Mouse (Mus musculus) testis, postnatal 10 days (tissue): ENCODE results near the gene Bmp8a.
"Not testable (repeated sequence)": the region's sequence is repeated elsewhere in the genome, so short reads cannot be mapped to it uniquely, and the experiment has no call there.

Source experiments
- DNase-seq: peaks from one replicate; pipeline ENCODE4 v3.0.0; 2021; ENCODE audit warnings: low spot score

Gene Bmp8a

GRCm38 (mm10) chr4:123331326-123331725 is 11.7 kb downstream of the Bmp8a start:
- DNase-seq, result no peak

- no peak for DNase-seq
Observed at GRCm38 (mm10) chr4:123328946-123329345, 14.1 kb downstream of the Bmp8a start.

GRCm38 (mm10) chr4:123327630-123328029 is 15.4 kb downstream of the Bmp8a start:
- DNase-seq, result no peak

DNA sequence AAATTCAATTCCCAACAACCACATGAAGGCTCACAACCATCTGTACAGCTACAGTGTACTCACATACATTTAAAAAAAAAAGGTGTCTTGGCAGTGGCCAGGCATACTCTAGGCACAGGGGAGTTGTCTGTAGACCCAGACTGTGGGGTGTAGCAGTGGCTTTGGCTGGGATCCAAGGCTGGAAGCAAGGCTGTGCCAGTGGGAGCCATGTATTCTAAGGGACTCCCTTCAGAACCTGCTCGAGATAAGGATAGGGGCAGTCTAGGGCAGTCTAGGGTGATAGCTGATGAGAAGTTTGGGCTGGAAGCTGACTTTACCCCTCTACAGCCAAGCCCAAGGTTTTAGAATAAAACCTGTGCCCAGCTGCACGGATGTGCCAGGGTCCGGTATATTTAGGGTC is 17.0 kb downstream of the Bmp8a start:
- no peak for DNase-seq

- peak; percentile 54 for DNase-seq
Observed at GRCm38 (mm10) chr4:123323534-123323933, 19.5 kb downstream of the Bmp8a start, which contains the start of gene Oxct2a. TSS of gene Oxct2a (minus strand) at chr4:123323634.

DNA sequence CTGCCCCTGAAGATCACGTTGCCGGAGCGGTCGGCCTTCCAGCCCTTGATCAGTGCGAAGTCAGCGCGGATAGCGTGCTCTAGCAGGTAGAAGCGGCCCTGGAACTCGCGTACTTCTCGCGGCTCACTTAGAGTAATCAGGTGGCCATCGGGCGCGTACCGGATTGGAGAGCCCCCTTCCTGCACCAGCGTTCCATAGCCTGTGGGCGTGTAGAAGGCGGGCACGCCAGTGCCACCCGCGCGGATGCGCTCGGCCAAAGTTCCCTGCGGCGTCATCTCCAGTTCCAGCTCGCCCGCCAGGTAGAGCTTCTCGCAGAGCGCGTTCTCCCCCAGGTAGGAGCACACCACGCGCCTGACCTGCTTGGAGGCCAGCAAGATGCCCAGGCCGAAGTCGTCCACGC is 20.1 kb downstream of the Bmp8a start:
- DNase-seq, result peak; percentile 54

- no peak for DNase-seq
Observed at GRCm38 (mm10) chr4:123314497-123314896, 28.6 kb downstream of the Bmp8a start.

DNA sequence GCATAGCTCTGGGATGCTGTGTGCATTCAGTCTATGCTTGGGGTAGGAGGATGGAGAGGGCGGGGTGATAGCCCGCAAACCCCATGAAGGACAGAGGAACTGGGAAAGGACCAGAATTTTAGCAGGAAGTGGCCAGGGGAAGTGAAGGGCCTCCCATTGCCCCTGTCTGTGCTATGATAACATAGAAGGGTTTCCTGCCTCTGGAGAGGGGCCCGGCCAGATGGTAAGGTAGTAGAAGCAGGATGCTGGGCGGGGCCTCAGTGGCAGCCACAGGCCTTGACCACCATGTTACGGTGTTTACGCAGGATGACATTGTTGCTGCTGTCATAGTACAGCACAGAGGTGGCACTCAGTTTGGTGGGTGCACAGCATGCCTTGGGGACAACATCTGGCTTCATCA is 30.0 kb downstream of the Bmp8a start:
- DNase-seq, result no peak

GRCm38 (mm10) chr4:123311845-123312244 is 31.2 kb downstream of the Bmp8a start:
- DNase-seq, result no peak

GRCm38 (mm10) chr4:123308292-123308691 is 34.8 kb downstream of the Bmp8a start:
- no peak for DNase-seq

DNA sequence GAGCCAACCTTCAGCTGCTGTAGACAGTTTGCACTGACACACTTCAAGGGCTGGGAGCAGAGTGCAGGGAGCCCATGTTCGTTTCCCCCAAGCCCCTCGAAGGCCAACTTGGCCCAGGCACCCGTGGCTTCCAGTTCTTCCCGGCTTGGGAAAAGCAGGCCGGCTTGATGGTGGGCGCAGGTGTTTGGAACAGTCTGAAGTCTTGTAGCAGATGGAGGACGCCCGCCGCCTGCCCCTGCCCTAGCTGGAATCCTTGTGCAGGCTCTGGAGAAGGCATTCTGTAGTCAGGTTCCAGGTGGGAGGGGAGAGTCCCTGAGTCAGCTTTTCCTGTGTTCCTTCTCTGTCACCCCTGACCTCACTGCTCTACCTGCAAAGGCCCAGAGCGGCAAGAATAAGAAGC is 36.1 kb downstream of the Bmp8a start:
- DNase-seq, result no peak

DNA sequence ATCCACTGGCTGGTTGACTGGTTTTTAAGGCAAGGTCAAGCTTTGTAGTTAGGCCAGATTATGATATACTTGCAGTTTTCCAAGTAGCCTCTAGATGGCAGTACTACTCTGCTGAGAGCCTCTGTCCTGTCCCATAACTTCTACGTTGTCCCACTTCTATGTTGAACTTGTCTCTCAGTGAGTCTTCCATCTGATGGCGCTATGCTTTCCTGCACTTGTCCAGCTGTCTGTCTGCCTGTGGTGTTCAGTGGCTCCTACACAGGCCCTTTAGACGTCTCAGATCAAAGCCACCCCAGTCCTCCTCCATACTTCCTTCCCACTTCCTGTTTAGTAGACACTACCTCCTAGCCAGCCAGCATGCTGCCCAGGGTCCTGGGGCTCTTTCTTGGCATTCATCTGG is 37.3 kb downstream of the Bmp8a start:
- DNase-seq, result no peak

DNA sequence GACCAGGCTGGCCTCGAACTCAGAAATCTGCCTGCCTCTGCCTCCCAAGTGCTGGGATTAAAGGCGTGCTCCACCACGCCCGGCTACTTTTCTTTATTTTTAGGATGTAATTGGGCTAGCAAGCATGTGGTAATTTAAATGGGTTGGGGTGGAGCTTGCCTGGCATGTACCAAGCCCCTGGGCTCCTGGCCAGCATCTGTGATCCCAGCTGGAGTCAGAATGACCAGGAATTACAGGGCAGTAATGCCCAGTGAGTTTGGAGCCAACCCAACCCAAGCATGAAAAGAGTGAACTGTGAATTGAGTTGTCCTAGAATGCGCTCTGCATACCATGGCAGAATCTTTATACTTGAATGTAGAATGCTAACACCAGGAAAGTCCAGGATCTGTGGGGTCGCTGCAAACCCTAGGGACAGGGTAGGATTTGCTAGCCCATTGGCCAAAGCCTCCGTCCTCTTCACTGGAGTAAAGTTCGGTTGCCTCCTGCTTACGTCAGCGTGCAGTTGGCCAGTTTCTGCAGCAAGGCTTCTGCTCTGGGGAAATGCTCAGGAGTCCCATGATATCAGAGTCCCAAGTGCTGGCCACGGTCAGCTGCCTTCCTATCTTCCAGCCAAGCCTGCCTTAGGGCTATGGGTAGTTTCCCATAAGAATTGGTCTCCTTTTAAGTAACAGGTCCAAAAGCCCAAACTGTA is 43.9 kb downstream of the Bmp8a start:
- DNase-seq, result no peak

GRCm38 (mm10) chr4:123298226-123298625 is 44.8 kb downstream of the Bmp8a start:
- no peak for DNase-seq

- no peak for DNase-seq
Observed at GRCm38 (mm10) chr4:123297195-123297960, 45.7 kb downstream of the Bmp8a start.

- DNase-seq, result no peak
Observed at GRCm38 (mm10) chr4:123296148-123296534, 46.9 kb downstream of the Bmp8a start.

GRCm38 (mm10) chr4:123295516-123296147 is 47.4 kb downstream of the Bmp8a start:
- DNase-seq, result no peak

- not testable (repeated sequence) for DNase-seq
Observed at GRCm38 (mm10) chr4:123295026-123295425, 48.0 kb downstream of the Bmp8a start.

- no peak for DNase-seq
Observed at GRCm38 (mm10) chr4:123293661-123294443, 49.2 kb downstream of the Bmp8a start.

DNA sequence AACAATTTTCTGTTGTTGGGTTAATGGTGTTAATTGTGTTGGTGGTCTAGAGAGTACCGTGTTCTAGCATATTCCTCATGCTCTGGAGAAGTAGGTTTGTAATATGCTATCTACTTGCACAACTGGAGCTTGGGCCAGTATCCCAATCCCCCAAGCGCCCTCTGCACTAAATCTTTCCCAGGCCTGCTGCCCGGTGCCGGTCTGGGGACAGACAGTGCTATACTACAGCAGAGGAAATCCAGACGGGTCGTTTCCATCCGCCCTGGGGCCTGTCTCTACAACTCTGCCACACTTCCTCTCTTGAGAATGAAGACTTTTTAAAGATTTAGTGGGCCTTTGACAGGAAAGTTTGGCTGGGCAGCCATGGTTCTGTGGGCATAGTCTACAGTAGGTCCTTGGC is 50.1 kb downstream of the Bmp8a start:
- no peak for DNase-seq

DNA sequence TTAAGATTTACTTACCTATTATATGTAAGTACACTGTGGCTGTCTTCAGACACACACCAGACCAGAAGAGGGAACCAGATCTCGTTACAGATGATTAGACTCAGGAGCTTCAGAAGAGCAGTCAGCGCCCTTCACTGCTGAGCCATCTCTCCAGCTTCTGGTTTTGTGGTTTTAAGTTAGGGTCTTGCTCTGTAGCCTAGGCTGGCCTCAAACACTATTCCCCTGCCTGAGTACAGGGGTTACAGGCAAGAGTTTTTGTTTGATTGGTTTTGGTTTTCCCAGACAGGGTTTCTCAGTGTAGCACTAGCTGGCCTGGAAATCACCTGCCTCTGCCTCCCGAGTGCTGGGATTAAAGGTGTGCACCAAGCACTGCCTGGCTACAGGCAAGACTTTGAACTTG is 50.7 kb downstream of the Bmp8a start:
- DNase-seq, result no peak

DNA sequence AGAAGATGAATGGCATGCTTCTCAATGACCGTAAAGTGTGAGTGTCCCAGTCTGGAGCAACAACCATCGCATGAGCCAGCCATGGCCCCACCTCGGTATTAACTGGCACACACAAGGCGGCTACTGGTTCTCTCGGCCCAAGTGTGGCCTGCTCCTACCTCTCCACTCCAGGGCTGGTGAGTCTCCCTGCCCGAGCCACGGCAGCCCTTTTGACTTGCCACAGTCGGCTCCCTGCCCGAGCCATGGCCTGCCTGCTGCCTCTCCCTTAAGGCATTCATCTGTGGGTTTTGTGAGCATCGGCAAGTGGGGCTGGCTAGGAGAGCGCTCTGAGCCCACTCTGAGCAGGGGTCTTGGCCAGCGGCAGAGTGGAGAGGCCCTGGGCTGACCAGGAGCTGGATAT is 54.0 kb downstream of the Bmp8a start:
- DNase-seq, result no peak
